ENCODE assay signal across 10 mouse cellular contexts in genomic region chr10:41931962-41932361, GRCm38 (mm10).
A peak's percentile ranks its signal among the peaks of the same experiment; 100 is the strongest.
DNase-seq lines count a peak whose midpoint lies in the region; ATAC-seq and TF ChIP-seq lines count a peak whose summit lies in the region.
"Had no signal": no experiment of that assay in that cellular context is flagged by ENCODE, and none has a peak within 500 bp of the region (broad histone marks: within the 10 kb centered on the region; RNA-seq: fewer than 3 reads in every experiment).

No protein-coding gene starts in this region.

- peaks cover 7% of the 10 kb centered on the region for H3K36me3 ChIP-seq in heart, adult 2 months (ENCODE audit: control insufficient read depth, insufficient read depth, low read length)
- no peaks in the 10 kb centered on the region for H3K36me3 ChIP-seq in heart, embryonic 10.5 days
- H3K36me3 ChIP-seq in midbrain, embryonic 16.5 days (ENCODE audit: control insufficient read depth, insufficient read depth, low read length), result no peaks in the 10 kb centered on the region
- H3K36me3 ChIP-seq: embryonic facial prominence, embryonic 15.5 days had no signal

- no peaks in the 10 kb centered on the region for H3K9me3 ChIP-seq in heart, embryonic 10.5 days
- H3K9me3 ChIP-seq in midbrain, embryonic 16.5 days (replicated peaks; ENCODE audit: control insufficient read depth, low read length, poor library complexity, severe bottlenecking), result no peaks in the 10 kb centered on the region
- H3K9me3 ChIP-seq: embryonic facial prominence, embryonic 15.5 days had no signal

- H3K4me3 ChIP-seq in heart, adult 2 months, result peak overlapping the region; percentile 12; the same call in 1 of the 2 replicates
- H3K4me3 ChIP-seq in heart, embryonic 10.5 days, result no peak overlapping the region
- no peak overlapping the region for H3K4me3 ChIP-seq in midbrain, embryonic 16.5 days (ENCODE audit: low read depth, low read length)
- H3K4me3 ChIP-seq: embryonic facial prominence, embryonic 15.5 days had no signal

- intact Hi-C loops in heart, adult 2 months (cut with DNase I), result loop anchor here (2.0 kb wide), 2 partner anchors 39 to 101 kb away; no protein-coding TSS in a partner anchor
- intact Hi-C loops in gastrocnemius, postnatal 14 days (cut with DNase I; ENCODE audit: low total_unique reads), result no loop called here

- H3K4me2 ChIP-seq in midbrain, embryonic 16.5 days (ENCODE audit: low read length), result peak overlapping the region; percentile 19; the same call in 1 of the 2 replicates
- H3K4me2 ChIP-seq: embryonic facial prominence, embryonic 15.5 days; lung, embryonic 14.5 days had no signal

- TF ChIP-seq POLR2A in heart, adult 2 months (IDR thresholded peaks at IDR 0.05; ENCODE audit: insufficient read depth, low read depth, low read length), result peak; percentile 43; the same call in 1 of the 2 replicates

- H3K27me3 ChIP-seq in heart, adult 2 months (ENCODE audit: control insufficient read depth, insufficient read depth, low read length), result no peaks in the 10 kb centered on the region
- no peaks in the 10 kb centered on the region for H3K27me3 ChIP-seq in heart, embryonic 10.5 days (ENCODE audit: insufficient read depth, poor library complexity, severe bottlenecking)
- no peaks in the 10 kb centered on the region for H3K27me3 ChIP-seq in midbrain, embryonic 16.5 days (ENCODE audit: control insufficient read depth, insufficient read depth, low read depth, low read length)
- H3K27me3 ChIP-seq: embryonic facial prominence, embryonic 15.5 days had no signal

- peak; percentile 39 to 56 for DNase-seq in heart, adult 2 months
- DNase-seq in heart, embryonic 10.5 days (ENCODE audit: low spot score), result no peak
- DNase-seq in cerebellum, adult 9-11 months, result peak; percentile 93
- DNase-seq in layer of hippocampus, adult 18-20 months (ENCODE audit: low spot score in 2 of 2), result peak; percentile 86 to 96
- no peak for DNase-seq in kidney, postnatal 25 days
- DNase-seq in thymus, postnatal 14 days, result no peak
- no peak for DNase-seq in gastrocnemius, postnatal 14 days
- DNase-seq: lung, embryonic 14.5 days had no signal

- H3K9ac ChIP-seq in heart, adult 2 months (ENCODE audit: low read depth, low read length), result peak overlapping the region; percentile 17
- H3K9ac ChIP-seq in midbrain, embryonic 16.5 days (ENCODE audit: low read depth, low read length), result 0 out of 2 replicates have a peak overlapping the region, but pooled peaks have one; percentile 10
- H3K9ac ChIP-seq: embryonic facial prominence, embryonic 15.5 days; lung, embryonic 14.5 days had no signal

- 60% methylated on average over 12 of the region's 12 CpGs for WGBS in heart, adult 2 months
- 85% methylated on average over 12 of the region's 12 CpGs for WGBS in heart, embryonic 10.5 days
- WGBS in midbrain, embryonic 16.5 days, result 48% methylated on average over 12 of the region's 12 CpGs

- TF ChIP-seq CTCF in heart, adult 2 months (IDR thresholded peaks at IDR 0.05), result no peak

- H3K79me2 ChIP-seq in heart, adult 2 months (replicated peaks; ENCODE audit: control insufficient read depth, insufficient read depth, low read length), result no peaks in the 10 kb centered on the region

- H3K27ac ChIP-seq in heart, adult 2 months, result peak overlapping the region; percentile 98
- H3K27ac ChIP-seq in heart, embryonic 10.5 days, result no peak overlapping the region
- no peak overlapping the region for H3K27ac ChIP-seq in midbrain, embryonic 16.5 days (ENCODE audit: low read length)
- H3K27ac ChIP-seq: embryonic facial prominence, embryonic 15.5 days had no signal

- TF ChIP-seq EP300 in heart, adult 2 months (IDR thresholded peaks at IDR 0.05; ENCODE audit: insufficient read depth, low read depth, low read length), result 0 out of 2 replicates have a peak, but pooled peaks have one; percentile 6

- no peak for ATAC-seq in midbrain, embryonic 16.5 days

- peaks cover 21% of the 10 kb centered on the region for H3K4me1 ChIP-seq in heart, adult 2 months (ENCODE audit: control insufficient read depth, insufficient read depth, low read length)
- peaks cover 40% of the 10 kb centered on the region for H3K4me1 ChIP-seq in heart, embryonic 10.5 days
- H3K4me1 ChIP-seq in midbrain, embryonic 16.5 days (ENCODE audit: control insufficient read depth, insufficient read depth, low read length), result peaks cover 10% of the 10 kb centered on the region

Comparison
In these comparisons a context has a peak if more than half of its experiments do, and no peak if none do; other contexts are left out.
1. DNase-seq: peak in heart, adult 2 months (2 of 2), cerebellum, adult 9-11 months (single experiment) and layer of hippocampus, adult 18-20 months (2 of 2); none in heart, embryonic 10.5 days (single experiment), kidney, postnatal 25 days (0 of 2), thymus, postnatal 14 days (single experiment) and gastrocnemius, postnatal 14 days (single experiment).